Mouse (Mus musculus) liver, adult 2 months (tissue): ENCODE results near the gene Rnf5. TPM values are rescaled to one million over a fixed set of nuclear protein-coding genes. Genes with fewer than 3 reads are reported as not detected.
A peak's percentile ranks its signal among the peaks of the same experiment; 100 is the strongest.

Source experiments
- DNase-seq: peaks from one replicate; pipeline ENCODE4 v3.0.0-alpha.2; 2011; ENCODE audit warnings: low read depth, low spot score; ENCODE audit errors: extremely low read depth
- H3K27ac ChIP-seq: fragments of 200-500 bp; replicated peaks from 2 replicates; pipeline ENCODE4 v1.5.1; 2012; ENCODE audit warnings: low read depth, mild to moderate bottlenecking, control low read depth, inconsistent platforms, low read length; ENCODE audit not compliant: insufficient read depth
- H3K27me3 ChIP-seq: fragments of 200-500 bp; 2 replicates; pipeline ENCODE4 v1.6.1; 2012; ENCODE audit warnings: mild to moderate bottlenecking, moderate library complexity, low read length, inconsistent platforms; ENCODE audit not compliant: control insufficient read depth, insufficient read depth
- H3K36me3 ChIP-seq: fragments of 200-500 bp; 2 replicates; pipeline ENCODE4 v1.6.1; 2012; ENCODE audit warnings: low read length, inconsistent platforms; ENCODE audit not compliant: control insufficient read depth, insufficient read depth
- H3K4me1 ChIP-seq: fragments of 200-500 bp; 2 replicates; pipeline ENCODE4 v1.6.1; 2011; ENCODE audit warnings: low read length; ENCODE audit not compliant: control insufficient read depth, insufficient read depth
- H3K4me3 ChIP-seq: fragments of 200-500 bp; 2 replicates; pipeline ENCODE4 v1.5.1; 2011; ENCODE audit warnings: low read depth, mild to moderate bottlenecking, control low read depth, low read length, moderate library complexity; ENCODE audit not compliant: insufficient read depth
- H3K79me2 ChIP-seq: fragments of 200-500 bp; 2 replicates; pipeline ENCODE4 v1.6.1; 2012; ENCODE audit warnings: inconsistent platforms, mild to moderate bottlenecking, low read length, moderate library complexity; ENCODE audit not compliant: control insufficient read depth, insufficient read depth
- H3K9ac ChIP-seq: fragments of 200-500 bp; 2 replicates; pipeline ENCODE4 v1.6.1; 2012; ENCODE audit warnings: low read depth, mild to moderate bottlenecking, control low read depth, inconsistent platforms, low read length
- CTCF ChIP-seq: fragments of 200-500 bp; IDR thresholded peaks from 2 replicates; pipeline ENCODE4 v1.5.1; 2011; ENCODE audit warnings: low read depth, low read length, control low read depth
- POLR2A ChIP-seq: fragments of 200-500 bp; IDR thresholded peaks from 2 replicates; pipeline ENCODE4 v1.6.1; 2011; ENCODE audit warnings: low read length, control low read depth; ENCODE audit not compliant: insufficient read depth; ENCODE audit errors: extremely low read depth
- WGBS: fragments of 180-500 bp; shearing (Covaris S2); methylation state at CpG from one replicate; pipeline ENCODE4 v1.1.7; 2018; 5-methylcytosine and 5-hydroxymethylcytosine counted together
- polyA plus RNA-seq: library from polyadenylated mRNA; depleted of rRNA; stranded (reverse); fragments of >200 nt; gene quantifications from 2 replicates; pipeline ENCODE4 v1.2.3, GENCODE M21; 2012
- total RNA-seq: library from RNA; depleted of rRNA; stranded (reverse); fragments of >200 nt; gene quantifications from 2 replicates; pipeline ENCODE4 v1.2.3, GENCODE M21; 2014

Gene Rnf5
- total and polyA plus RNA-seq, 2 experiments, result 23.0 to 155 TPM

DNA sequence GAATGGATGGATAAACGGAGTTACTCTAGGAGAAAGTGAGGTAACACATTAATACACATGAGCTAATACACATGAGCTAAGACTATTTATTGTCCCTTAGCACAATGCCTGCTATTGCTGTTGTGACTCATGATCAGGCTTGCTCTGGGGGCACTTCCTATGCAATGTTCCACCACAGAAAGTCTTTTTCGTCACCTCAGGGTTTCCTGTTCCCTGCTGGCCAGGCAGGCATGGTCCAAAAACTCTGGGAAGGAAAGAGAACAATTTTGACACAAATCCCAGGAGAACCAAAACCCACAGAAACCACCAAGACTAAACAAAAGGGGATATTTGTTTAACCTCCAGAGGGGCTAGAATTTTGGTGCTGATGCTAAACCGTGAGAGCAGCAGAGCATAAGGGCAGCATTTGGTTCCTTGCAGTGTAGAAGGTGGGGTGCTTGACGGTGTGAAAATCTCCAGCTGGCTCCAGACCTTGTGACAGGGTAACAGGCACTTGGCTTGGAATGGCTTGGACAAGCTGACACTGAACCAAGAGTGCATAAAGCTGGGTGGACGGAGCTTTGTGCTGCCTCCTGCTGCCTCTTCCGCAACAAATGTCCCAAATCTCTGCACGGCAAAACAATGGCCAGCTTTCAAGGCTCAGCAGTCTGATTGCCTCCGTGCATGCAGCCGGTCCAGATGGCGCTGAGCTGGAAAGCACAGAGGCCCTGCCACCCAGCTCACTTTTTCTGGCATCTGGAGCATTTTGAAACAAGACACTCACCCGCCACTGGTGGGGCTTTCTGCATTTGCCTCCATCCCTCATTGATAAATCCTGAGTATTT lies 37.5 kb upstream of the Rnf5 start:
- 70% methylated on average over 11 of the region's 11 CpGs for WGBS
- no peak for DNase-seq
- Histone ChIP-seq H3K36me3 (no peaks in the 10 kb centered on the region), H3K27me3 (no peaks in the 10 kb centered on the region), H3K79me2 (no peaks in the 10 kb centered on the region; the same call in 1 of the 2 replicates), H3K9ac (no peak overlapping the region), H3K4me1 (peaks cover 3% of the 10 kb centered on the region), H3K27ac (no peak overlapping the region), H3K4me3 (no peak overlapping the region)
- TF ChIP-seq CTCF, result peak; percentile 20; the same call in 1 of the 2 replicates
- no peak for TF ChIP-seq POLR2A

DNA sequence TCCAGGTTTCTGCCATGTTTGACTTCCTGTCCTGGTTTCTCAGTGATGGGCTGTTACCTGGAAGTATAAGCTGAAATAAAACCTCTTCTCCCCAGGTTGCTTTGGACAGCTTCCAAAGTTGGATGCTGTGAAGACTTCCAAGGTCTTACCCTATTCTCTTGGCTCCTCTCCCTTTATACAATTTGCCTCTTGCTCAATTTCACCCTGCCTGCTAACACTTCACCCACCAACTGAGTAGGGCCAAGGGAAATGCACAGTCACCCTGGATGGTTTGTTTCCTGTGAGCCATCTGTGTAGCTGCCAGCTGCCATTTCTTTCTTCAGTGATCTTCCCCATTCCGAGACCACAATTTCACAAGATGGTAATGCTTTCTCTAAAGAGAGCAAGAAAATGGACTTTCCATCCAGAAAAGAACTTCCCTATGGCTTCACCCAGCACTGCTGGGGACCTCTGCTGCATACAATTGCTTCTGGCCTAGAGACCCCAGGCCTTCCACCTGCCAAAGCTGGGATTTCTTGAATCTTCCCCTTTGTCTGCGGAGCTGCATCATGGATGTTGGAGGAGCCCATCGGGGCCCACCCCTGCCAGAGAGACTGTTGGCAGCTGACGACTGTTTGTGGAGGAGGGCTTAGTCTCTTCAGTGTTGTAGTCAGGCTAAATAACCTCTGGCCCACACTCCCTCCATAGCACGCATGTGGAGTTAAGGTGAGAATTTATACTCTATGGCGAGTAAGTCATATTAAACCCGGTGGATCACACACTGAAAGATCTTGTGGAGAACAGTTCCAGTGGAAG lies 36.2 kb upstream of the Rnf5 start:
- no peak for DNase-seq
- no peak overlapping the region for H3K9ac ChIP-seq
- no peaks in the 10 kb centered on the region for H3K79me2 ChIP-seq
- H3K4me3 ChIP-seq, result no peak overlapping the region
- no peaks in the 10 kb centered on the region for H3K4me1 ChIP-seq
- no peaks in the 10 kb centered on the region for H3K27me3 ChIP-seq
- H3K36me3 ChIP-seq, result no peaks in the 10 kb centered on the region
- TF ChIP-seq POLR2A (no peak), CTCF (no peak)
- WGBS, result 95% methylated on average over 7 of the region's 7 CpGs
- H3K27ac ChIP-seq, result no peak overlapping the region

DNA sequence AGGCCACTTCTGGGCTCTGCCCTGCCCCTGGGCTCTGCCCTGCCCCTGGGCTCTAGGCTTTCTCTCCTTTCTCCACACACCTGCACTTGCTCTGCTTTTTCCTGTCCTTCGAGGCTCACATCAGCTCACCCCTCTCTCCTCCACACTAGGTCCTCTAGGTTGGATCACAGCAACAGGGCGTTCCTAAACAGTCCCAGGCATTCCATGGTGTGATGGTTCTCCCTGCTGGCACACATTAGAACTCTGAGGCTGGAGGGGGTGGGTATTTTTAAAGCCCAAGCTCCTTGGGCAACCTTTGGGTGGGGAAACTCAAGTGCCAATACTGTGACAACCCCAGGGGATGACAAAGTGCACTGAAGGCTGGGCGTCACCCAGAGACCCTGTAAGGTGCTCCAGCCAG lies 34.0 kb upstream of the Rnf5 start:
- Histone ChIP-seq H3K27me3 (no peaks in the 10 kb centered on the region), H3K36me3 (no peaks in the 10 kb centered on the region), H3K27ac (peak overlapping the region; percentile 5; the same call in 1 of the 2 replicates), H3K4me3 (peak overlapping the region; percentile 28), H3K79me2 (no peaks in the 10 kb centered on the region), H3K4me1 (no peaks in the 10 kb centered on the region), H3K9ac (no peak overlapping the region; the same call in 1 of the 2 replicates)
- WGBS, result 70% methylated on average over 3 of the region's 3 CpGs
- TF ChIP-seq POLR2A, result no peak
- TF ChIP-seq CTCF, result no peak
- DNase-seq, result no peak

DNA sequence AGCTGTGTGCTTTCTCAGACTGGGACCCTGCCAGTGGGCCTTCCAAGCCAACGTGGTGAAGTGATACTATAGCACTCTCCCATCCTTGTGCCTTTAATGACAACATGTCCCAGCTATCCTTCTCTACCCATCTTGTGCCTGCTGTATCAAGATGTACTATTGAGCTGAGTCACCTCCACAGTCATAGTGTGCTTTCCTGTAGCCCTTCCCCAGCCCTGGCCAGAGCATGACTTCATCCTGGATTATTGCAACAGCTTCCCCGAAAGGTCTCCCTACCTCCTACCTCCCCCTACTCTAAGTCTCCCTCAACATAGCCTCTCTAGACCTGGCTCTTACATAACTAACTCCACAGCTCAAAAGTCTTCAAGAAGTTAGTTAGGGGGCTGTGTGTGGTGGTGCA lies 32.2 kb upstream of the Rnf5 start:
- no peaks in the 10 kb centered on the region for H3K27me3 ChIP-seq
- no peak overlapping the region for H3K27ac ChIP-seq
- H3K79me2 ChIP-seq, result no peaks in the 10 kb centered on the region
- TF ChIP-seq CTCF (no peak), POLR2A (no peak)
- WGBS, result 77% methylated on average over 2 of the region's 2 CpGs
- no peak overlapping the region for H3K4me3 ChIP-seq
- H3K36me3 ChIP-seq, result no peaks in the 10 kb centered on the region
- no peak overlapping the region for H3K9ac ChIP-seq
- no peak for DNase-seq
- no peaks in the 10 kb centered on the region for H3K4me1 ChIP-seq

DNA sequence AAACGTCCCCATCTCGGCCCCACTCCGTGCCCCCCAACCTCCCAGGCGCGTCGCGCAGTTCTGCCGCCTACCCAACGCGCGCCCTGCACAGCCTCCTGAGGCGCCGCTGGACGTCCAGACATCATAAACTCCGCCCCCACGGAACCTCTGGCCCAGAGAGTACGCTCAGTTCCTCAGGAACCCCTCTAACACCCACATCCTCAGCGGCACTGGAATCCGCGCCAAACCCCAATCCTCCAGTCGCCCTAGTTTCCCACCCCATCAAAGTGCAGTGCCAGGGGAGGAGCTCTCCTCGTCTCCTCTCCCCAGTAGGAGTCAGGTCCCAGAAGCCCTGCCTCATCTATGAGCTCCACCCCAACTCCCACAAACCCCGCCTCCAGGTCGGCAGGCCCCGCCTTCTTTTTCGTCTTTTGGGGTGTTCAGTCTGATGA lies 28.8 kb upstream of the Rnf5 start:
- H3K36me3 ChIP-seq, result no peaks in the 10 kb centered on the region
- peak overlapping the region; percentile 25; the same call in 1 of the 2 replicates for H3K4me3 ChIP-seq
- no peak overlapping the region for H3K27ac ChIP-seq
- 7% methylated on average over 26 of the region's 26 CpGs for WGBS
- DNase-seq, result peak; percentile 48
- H3K4me1 ChIP-seq, result no peaks in the 10 kb centered on the region
- no peaks in the 10 kb centered on the region for H3K27me3 ChIP-seq
- TF ChIP-seq CTCF (no peak), POLR2A (no peak)
- H3K9ac ChIP-seq, result peak overlapping the region; percentile 6; the same call in 1 of the 2 replicates
- no peaks in the 10 kb centered on the region for H3K79me2 ChIP-seq
